ENCODE assay signal across 8 mouse cellular contexts in the genomic region with DNA sequence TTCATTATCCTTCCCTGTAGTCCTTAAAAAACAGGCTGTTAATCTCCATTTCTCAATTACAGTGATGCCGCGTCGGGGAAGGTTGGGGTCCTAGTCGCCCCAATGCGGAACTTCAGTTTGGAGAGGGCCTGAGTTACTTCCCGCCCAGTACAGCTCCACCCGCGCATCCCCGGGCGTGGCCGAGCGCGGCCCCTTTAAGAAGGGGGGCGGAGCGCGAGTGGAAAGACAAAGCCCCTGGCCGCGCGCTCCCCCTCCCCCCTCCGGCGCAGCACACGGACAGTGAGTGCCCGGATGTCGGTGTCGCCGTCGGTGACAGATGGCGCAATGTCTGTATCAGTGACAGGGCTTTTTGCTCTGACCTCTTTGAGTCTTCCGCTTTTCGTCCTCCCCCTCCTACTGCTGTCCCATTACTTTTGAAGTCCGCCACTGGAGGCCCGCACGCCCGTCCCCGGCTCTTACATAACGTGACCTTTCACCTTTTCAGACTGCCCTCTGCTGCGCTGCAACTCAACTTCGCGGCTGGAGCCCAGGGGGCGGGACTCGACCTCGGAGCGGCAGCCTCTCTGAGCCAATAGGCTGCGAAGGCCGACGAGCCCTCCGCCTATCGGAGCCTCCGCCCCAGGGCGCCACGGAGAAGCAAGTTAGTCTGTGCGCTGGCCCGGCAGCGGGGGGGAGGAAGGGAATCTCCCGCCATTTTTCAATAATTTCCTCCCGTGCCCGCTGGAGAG. TPM values are rescaled to one million over a fixed set of nuclear protein-coding genes. Genes with fewer than 3 reads are reported as not detected.
A peak's percentile ranks its signal among the peaks of the same experiment; 100 is the strongest.
DNase-seq lines count a peak whose midpoint lies in the region; ATAC-seq lines count a peak whose summit lies in the region.

A gene (plus strand): TSS at position 644 of the 728 bp plus-strand sequence.

- DNase-seq in c-Kit-negative CD71-positive TER-119-positive erythroid progenitor cells, embryonic 14.5 days (ENCODE audit: low read depth, low spot score), result peak; percentile 92
- DNase-seq in fibroblast of lung, adult 2 months (ENCODE audit: low read depth), result peak; percentile 97
- peak; percentile 99 for DNase-seq in kidney, postnatal 14 days
- peak; percentile 98 for DNase-seq in liver, embryonic 13.5 days
- DNase-seq in neural tube, embryonic 10.5 days (ENCODE audit: extremely low spot score, low spot score), result peak; percentile 96

- H3K9me3 ChIP-seq in heart, embryonic 14.5 days (ENCODE audit: control insufficient read depth, low read length), result no peaks in the 10 kb centered on the region
- no peaks in the 10 kb centered on the region for H3K9me3 ChIP-seq in liver, embryonic 13.5 days (replicated peaks)
- H3K9me3 ChIP-seq in stomach, embryonic 16.5 days (replicated peaks; ENCODE audit: control insufficient read depth, low read length), result peaks cover 4% of the 10 kb centered on the region; the same call in 1 of the 2 replicates

- peak; percentile 91 for ATAC-seq in CD4-positive, CD25-positive, alpha-beta regulatory T cell, adult 4 months
- peak; percentile 96 for ATAC-seq in heart, embryonic 14.5 days (ENCODE audit: insufficient number of reproducible peaks, insufficient read depth, low FRiP score, low read depth)
- ATAC-seq in liver, embryonic 13.5 days (ENCODE audit: low read depth), result peak; percentile 94
- peak; percentile 97 for ATAC-seq in stomach, embryonic 16.5 days (ENCODE audit: insufficient read depth, low FRiP score)

- peak within 1 kb of the TSS; percentile 81 to 90 for H3K4me3 ChIP-seq in heart, embryonic 14.5 days (ENCODE audit: control insufficient read depth in 1 of 2, insufficient read depth in 1 of 2, low read depth in 1 of 2, low read length in 2 of 2)
- peak within 1 kb of the TSS; percentile 99 for H3K4me3 ChIP-seq in liver, embryonic 13.5 days (replicated peaks)
- peak within 1 kb of the TSS; percentile 98 for H3K4me3 ChIP-seq in stomach, embryonic 16.5 days (replicated peaks; ENCODE audit: low read length)

- H3K4me2 ChIP-seq in heart, embryonic 14.5 days (ENCODE audit: low read length), result peak within 1 kb of the TSS; percentile 81
- H3K4me2 ChIP-seq in liver, embryonic 13.5 days, result peak within 1 kb of the TSS; percentile 83
- H3K4me2 ChIP-seq in stomach, embryonic 16.5 days (ENCODE audit: low read depth, low read length), result peak within 1 kb of the TSS; percentile 78

- H3K9ac ChIP-seq in heart, embryonic 14.5 days (ENCODE audit: low read length), result peak within 1 kb of the TSS; percentile 87
- peak within 1 kb of the TSS; percentile 98 for H3K9ac ChIP-seq in liver, embryonic 13.5 days
- H3K9ac ChIP-seq in stomach, embryonic 16.5 days (ENCODE audit: low read length), result peak within 1 kb of the TSS; percentile 98

- peaks cover 37% of the 10 kb centered on the region for H3K36me3 ChIP-seq in heart, embryonic 14.5 days (ENCODE audit: control insufficient read depth, insufficient read depth, low read length)
- H3K36me3 ChIP-seq in liver, embryonic 13.5 days, result peaks cover 36% of the 10 kb centered on the region
- no peaks in the 10 kb centered on the region for H3K36me3 ChIP-seq in stomach, embryonic 16.5 days (ENCODE audit: control insufficient read depth, insufficient read depth, low read length)

- peaks cover 6 to 19% of the 10 kb centered on the region in 2 experiments for H3K4me1 ChIP-seq in heart, embryonic 14.5 days (ENCODE audit: control insufficient read depth in 2 of 2, insufficient read depth in 2 of 2, low read length in 2 of 2)
- H3K4me1 ChIP-seq in liver, embryonic 13.5 days (replicated peaks), result peaks cover 55% of the 10 kb centered on the region
- H3K4me1 ChIP-seq in stomach, embryonic 16.5 days (ENCODE audit: control insufficient read depth, insufficient read depth, low read length), result peaks cover 24% of the 10 kb centered on the region

- WGBS in heart, embryonic 14.5 days, result under 1% methylated on average over 55 of the region's 57 CpGs
- under 1% methylated on average over 57 of the region's 57 CpGs for WGBS in liver, embryonic 13.5 days (ENCODE audit: insufficient replicate concordance)
- under 1% methylated on average over 57 of the region's 57 CpGs for WGBS in stomach, embryonic 16.5 days

- no peaks in the 10 kb centered on the region for H3K27me3 ChIP-seq in heart, embryonic 14.5 days (ENCODE audit: control insufficient read depth, insufficient read depth, low read length)
- no peaks in the 10 kb centered on the region for H3K27me3 ChIP-seq in liver, embryonic 13.5 days
- no peaks in the 10 kb centered on the region for H3K27me3 ChIP-seq in stomach, embryonic 16.5 days (ENCODE audit: control insufficient read depth, insufficient read depth, low read length)

- H3K27ac ChIP-seq in heart, embryonic 14.5 days (replicated peaks in 1 of 2; ENCODE audit: control insufficient read depth in 1 of 2, insufficient read depth in 1 of 2, low read depth in 2 of 2, low read length in 2 of 2), result peak within 1 kb of the TSS; percentile 92 to 93
- H3K27ac ChIP-seq in liver, embryonic 13.5 days, result peak within 1 kb of the TSS; percentile 96
- peak within 1 kb of the TSS; percentile 97 for H3K27ac ChIP-seq in stomach, embryonic 16.5 days (ENCODE audit: low read length)

RNA-seq across cellular contexts. Expression of the gene that starts here (rescaled TPM):
- 10 to 100 TPM; 25.2 to 25.4 TPM for polyA plus RNA-seq in CD4-positive, CD25-positive, alpha-beta regulatory T cell, adult 4 months (2017; shearing (Covaris generic))
- polyA plus RNA-seq in heart, embryonic 14.5 days (2014; fragmentation: Nextera tagmentation; extraction: Ambion mirVana), result 32.8 and 32.9 TPM in 2 replicates
- 21.4 and 23.8 TPM in 2 replicates for polyA plus RNA-seq in liver, embryonic 13.5 days (2015; fragmentation: Nextera tagmentation; extraction: Ambion mirVana)
- 24.3 and 28.5 TPM in 2 replicates for polyA plus RNA-seq in stomach, embryonic 16.5 days (2015; fragmentation: Nextera tagmentation; extraction: Ambion mirVana)

Comparison
In these comparisons a context has a peak if more than half of its experiments do, and no peak if none do; other contexts are left out.
1. Peak in every context shown above with its lines: DNase-seq, ATAC-seq, H3K4me3 ChIP-seq and H3K27ac ChIP-seq.